Mouse (Mus musculus): ENCODE results near the gene Otog.

Otog gene

DNA sequence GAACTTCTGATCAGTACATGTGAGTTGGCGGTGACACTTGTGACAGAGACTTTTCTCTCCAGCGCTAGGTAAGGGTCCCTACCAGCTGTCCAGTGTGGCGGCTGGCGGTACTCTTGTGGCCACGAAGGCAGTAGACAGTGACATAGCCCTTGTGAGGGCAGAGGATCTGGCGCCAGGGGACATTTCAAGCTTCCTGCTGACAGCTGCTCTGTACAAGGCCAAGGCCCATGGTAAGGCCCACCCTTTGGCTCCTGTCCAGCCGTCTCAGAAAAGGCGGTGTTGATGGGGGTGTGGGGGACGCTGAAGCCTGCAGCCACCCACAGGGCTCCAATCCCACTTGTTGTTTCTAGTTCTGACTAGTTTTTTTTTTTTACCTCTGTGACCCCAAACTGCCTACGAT is 42.9 kb downstream of the Otog start:
- DNase-seq (ENCODE audit: low spot score) = peak; percentile 10

DNA sequence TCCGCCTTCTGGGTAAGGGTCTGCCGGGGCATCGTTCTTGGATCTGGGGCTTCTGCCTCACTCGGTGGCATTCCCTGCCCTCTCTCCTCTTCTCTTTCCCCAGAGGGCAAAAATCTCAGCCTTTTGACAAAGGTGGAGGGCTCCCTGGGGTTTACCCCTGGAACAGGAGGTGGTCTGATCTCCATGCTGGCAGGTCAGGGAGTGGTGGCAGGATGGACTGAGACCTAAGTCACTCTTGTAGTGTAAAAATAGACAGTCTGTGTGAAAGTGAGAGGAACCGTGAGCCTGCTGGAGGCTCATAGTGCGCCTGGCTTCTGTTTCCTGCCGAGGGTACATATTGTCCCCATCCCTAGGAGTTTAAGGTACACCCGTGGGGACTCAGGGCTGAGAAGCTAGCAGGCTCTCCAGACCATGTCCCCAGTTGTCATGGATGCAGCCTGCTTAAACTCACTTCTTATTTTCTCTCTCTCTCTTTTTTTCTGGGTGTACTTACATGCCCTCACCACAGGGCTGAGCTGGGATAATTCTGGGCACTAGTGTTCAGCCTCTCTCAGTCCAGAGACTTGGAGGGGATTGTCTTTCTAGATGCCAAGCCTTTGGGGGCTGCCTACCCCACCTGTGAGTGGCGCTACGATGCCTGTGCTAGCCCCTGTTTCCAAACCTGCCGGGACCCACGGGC is 44.5 kb downstream of the Otog start:
- DNase-seq (ENCODE audit: low spot score) = no peak

- DNase-seq (ENCODE audit: low spot score) = no peak
Observed at GRCm38 (mm10) chr7:46286391-46286790, 45.6 kb downstream of the Otog start.

GRCm38 (mm10) chr7:46287051-46287450 is 46.3 kb downstream of the Otog start:
- no peak for DNase-seq (ENCODE audit: low spot score)

GRCm38 (mm10) chr7:46296330-46296729 is 55.5 kb downstream of the Otog start:
- no peak for DNase-seq (ENCODE audit: low spot score)

- no peak for DNase-seq (ENCODE audit: low spot score)
Observed at GRCm38 (mm10) chr7:46301031-46301632, 60.3 kb downstream of the Otog start.

GRCm38 (mm10) chr7:46313486-46313885 is 72.7 kb downstream of the Otog start:
- no peak for DNase-seq (ENCODE audit: low spot score)

GRCm38 (mm10) chr7:46314220-46315009 is 73.6 kb downstream of the Otog start:
- DNase-seq (ENCODE audit: low spot score) = no peak

DNA sequence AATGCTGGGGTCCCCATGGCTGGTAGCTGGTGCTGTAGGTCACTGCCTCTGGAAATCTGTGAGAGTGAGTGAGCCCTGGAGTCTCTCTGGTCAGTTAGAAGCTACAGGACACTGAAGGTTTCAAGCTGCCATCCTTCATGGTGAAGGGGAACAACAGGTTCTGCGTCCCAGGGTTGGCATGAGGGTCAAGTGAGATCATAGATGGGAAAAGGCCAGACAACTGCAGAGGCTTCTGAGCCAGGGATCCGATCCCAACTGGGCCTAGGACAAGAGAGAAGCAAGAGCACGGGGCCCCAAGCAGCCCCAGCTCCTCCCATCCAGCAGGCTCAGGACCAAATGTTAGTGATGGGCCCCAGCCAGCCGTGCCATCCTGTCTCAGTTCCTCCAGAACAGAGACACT is 74.9 kb downstream of the Otog start:
- DNase-seq (ENCODE audit: low spot score) = no peak

- no peak for DNase-seq (ENCODE audit: low spot score)
Observed at GRCm38 (mm10) chr7:46316948-46317347, 76.2 kb downstream of the Otog start.

DNA sequence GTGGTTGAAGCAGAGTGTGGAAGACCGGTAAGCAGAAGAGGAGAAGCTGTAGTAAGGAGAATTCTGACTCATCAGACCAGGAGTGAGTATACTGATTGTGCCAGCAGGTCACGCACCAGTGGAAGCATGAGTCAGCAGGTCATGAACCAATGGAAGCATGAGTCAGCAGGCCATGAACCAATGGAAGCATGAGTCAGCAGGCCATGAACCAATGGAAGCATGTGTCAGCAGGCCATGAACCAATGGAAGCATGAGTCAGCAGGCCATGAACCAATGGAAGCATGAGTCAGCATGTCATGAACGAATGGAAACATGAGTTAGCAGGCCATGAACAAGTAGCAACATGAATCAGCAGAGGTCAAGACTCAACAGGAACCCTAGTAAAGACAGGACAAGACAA is 80.5 kb downstream of the Otog start:
- no peak for DNase-seq (ENCODE audit: low spot score)

GRCm38 (mm10) chr7:46327896-46328295 is 87.1 kb downstream of the Otog start:
- no peak for DNase-seq (ENCODE audit: low spot score)

DNA sequence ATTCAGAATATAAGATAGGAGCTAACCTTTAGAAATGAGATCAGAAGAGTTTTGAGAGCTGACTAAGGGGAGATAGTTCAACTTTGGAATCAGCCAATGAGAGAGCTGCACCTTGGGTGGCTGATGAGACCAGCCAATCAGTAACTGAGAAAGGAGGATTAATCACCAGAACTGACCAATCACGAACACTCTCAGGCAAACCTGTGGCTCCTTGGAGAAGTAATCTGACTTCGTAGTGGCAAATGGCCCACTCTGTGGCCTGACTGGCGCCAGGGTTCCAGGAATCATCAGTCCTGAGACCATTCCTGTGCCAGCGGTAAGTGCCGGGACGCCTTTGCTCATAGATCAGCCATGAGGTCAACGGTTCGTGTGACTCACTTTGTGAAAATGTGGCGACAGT is 96.6 kb downstream of the Otog start:
- no peak for DNase-seq (ENCODE audit: low spot score)

GRCm38 (mm10) chr7:46339818-46340217 is 99.0 kb downstream of the Otog start:
- no peak for DNase-seq (ENCODE audit: low spot score)

GRCm38 (mm10) chr7:46340295-46340694 is 99.5 kb downstream of the Otog start:
- DNase-seq (ENCODE audit: low spot score) = no peak

DNA sequence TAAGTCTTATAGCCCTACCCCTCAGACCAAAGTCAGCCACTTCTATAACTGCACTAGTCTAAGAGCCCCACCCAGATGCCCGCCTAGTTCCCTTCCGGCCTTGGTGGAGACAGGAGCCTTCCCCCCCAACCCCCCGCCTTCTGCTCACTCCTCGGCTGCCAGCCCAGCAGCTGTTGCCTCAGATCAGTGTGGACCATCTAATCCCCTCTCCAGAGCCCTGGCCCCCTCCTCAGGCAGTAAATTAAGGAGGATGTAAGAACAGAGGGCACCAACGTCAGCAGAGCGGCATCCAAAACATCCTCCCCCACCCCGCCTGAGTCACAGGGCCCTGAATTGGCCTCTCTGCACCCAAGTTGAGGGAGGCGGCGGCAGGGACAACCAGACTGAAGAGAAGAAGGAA is 100.7 kb downstream of the Otog start:
- no peak for DNase-seq (ENCODE audit: low spot score)

DNA sequence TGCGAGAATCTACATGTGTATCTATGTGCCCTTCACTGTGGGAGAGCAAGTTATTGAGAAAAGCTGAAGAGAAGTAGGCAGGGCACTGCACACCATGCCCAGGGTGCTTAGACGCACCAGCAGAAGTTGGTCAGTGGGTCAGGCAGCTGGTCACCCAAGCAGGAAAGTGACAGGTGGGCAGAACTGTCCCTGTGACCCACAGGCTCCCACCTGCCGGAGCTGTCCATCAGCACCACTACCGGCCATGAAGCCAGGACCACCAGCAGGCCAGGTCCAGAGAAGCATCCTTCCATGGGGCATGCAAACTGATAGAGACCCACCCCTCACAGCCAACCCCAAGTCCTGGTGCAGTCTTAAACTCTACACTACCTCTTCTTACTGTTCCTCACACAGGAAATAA is 106.9 kb downstream of the Otog start:
- no peak for DNase-seq (ENCODE audit: low spot score)

DNA sequence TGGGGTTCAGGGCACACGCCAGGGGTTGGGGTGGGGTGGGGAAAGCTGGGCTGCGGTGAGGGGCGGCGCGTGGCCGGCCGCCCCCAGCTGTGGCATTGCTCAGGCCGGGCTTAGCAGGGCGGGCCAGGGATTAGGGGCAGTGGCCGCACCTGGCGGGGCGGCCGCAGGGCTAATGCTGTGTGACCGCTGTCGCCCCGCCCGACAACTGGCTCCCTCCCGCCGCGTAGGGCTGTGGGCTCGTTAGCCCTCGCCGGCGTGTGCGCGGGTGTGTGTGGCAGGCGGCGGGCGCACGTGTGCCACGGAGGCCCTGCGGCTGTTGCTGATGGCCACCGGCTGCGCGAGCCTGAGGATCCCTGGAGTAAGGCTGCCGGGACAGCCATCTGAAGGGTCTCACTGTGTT is 108.0 kb downstream of the Otog start:
- DNase-seq (ENCODE audit: low spot score) = no peak

DNA sequence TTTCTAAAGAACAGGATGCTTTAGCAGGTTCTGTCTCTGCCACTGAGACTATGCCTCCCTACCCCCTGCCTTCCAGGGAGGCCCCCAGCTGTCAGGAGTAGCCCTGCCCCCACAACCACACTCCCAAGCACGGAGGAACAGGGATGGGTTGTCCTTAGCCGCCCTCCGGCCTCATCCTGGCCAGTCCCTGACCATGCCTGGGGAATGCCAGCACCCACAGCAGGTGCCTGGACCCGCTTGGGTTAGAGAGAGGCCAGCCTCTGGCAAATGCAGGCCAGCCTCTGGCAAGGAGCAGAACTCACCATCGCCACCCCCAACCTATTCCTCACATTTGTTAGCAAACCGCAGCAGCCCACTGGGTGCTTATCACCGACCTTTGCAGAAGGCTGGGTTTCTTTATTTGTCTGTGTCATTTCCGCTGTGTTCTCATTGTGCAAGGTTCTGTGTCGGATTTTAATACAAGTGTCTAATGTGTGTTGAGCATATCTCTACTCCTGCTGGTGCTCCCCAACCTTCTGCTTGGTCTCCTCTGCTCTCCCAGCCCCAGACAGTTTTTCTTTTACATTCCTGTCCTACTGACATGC is 109.4 kb downstream of the Otog start:
- DNase-seq (ENCODE audit: low spot score) = no peak

GRCm38 (mm10) chr7:46352748-46353147 is 112.0 kb downstream of the Otog start:
- DNase-seq (ENCODE audit: low spot score) = no peak

DNA sequence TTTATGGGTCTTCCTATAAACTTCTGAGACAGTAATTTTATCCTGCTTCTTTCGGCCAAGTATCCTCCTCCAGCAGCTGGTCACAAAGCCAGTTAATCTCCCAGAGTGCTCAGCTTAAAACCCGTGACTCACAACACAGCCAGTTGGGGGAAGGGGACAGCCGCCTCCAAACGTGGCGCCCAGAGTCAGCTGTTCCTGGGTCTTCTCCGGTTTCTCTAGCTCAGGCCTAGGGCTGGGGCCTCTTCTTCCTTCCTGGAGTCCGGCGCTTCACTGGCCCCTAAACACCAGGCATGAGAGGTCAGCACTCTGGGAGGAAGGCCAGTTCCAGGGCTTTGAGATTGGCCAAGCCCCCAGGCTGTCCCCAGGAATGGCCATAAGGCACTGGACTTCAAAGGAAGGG is 112.4 kb downstream of the Otog start:
- no peak for DNase-seq (ENCODE audit: low spot score)

GRCm38 (mm10) chr7:46353875-46354274 is 113.1 kb downstream of the Otog start:
- DNase-seq (ENCODE audit: low spot score) = no peak

Data from ovary, adult 18-20 months (tissue).